Mouse (Mus musculus): Measurements from ENCODE around the gene Samhd1.

GRCm38 (mm10) chr2:157054297-157054696 is 80.8 kb downstream of the Samhd1 start:
- TF ChIP-seq CTCF (IDR thresholded peaks at IDR 0.05; ENCODE audit: low read depth, low read length) (no peak), POLR2A (IDR thresholded peaks at IDR 0.05; ENCODE audit: extremely low read depth, insufficient read depth, low read length) (no peak)
